Comparison of ENCODE assay signal across 24 mouse cellular contexts in genomic region chr2:63866524-63866923, GRCm38 (mm10).
DNase-seq lines count a peak whose midpoint lies in the region; ATAC-seq and TF ChIP-seq lines count a peak whose summit lies in the region.
"Had no signal": no experiment of that assay in that cellular context is flagged by ENCODE, and none has a peak within 500 bp of the region (broad histone marks: within the 10 kb centered on the region; RNA-seq: fewer than 3 reads in every experiment).

No protein-coding gene starts in this region.

- H3K27ac ChIP-seq in hindbrain, embryonic 16.5 days (ENCODE audit: low read depth, low read length), result no peak overlapping the region
- H3K27ac ChIP-seq in hindbrain, postnatal 0 days, result no peak overlapping the region
- H3K27ac ChIP-seq: gastrocnemius, adult 2 months; heart, embryonic 15.5 days; hindbrain, embryonic 10.5 days; hindbrain, embryonic 13.5 days had no signal

- H3K27me3 ChIP-seq in hindbrain, embryonic 16.5 days (replicated peaks; ENCODE audit: control insufficient read depth, insufficient read depth, low read length), result no peaks in the 10 kb centered on the region
- H3K27me3 ChIP-seq in hindbrain, postnatal 0 days (ENCODE audit: insufficient read depth, low read length), result no peaks in the 10 kb centered on the region
- H3K27me3 ChIP-seq: heart, embryonic 12.5 days; heart, embryonic 15.5 days; hindbrain, embryonic 13.5 days had no signal

- no peak overlapping the region for H3K9ac ChIP-seq in hindbrain, embryonic 16.5 days (ENCODE audit: low read depth, low read length)
- H3K9ac ChIP-seq in hindbrain, postnatal 0 days (replicated peaks; ENCODE audit: low read length), result no peak overlapping the region
- H3K9ac ChIP-seq: forebrain, postnatal 0 days; heart, embryonic 12.5 days; heart, embryonic 15.5 days; hindbrain, embryonic 13.5 days had no signal

- TF ChIP-seq CTCF in hindbrain, postnatal 0 days (IDR thresholded peaks at IDR 0.05; ENCODE audit: low read depth), result no peak

- DNase-seq in cerebellum, postnatal 14 days, result peak; percentile 14 to 46
- DNase-seq in cerebellum, adult 18-20 months, result no peak
- DNase-seq in hindbrain, postnatal 0 days (ENCODE audit: low spot score), result no peak
- peak; percentile 7 for DNase-seq in brain, adult 2 months (ENCODE audit: low read depth, low spot score)
- DNase-seq in fibroblast of lung, adult 2 months (ENCODE audit: low read depth), result peak; percentile 5
- no peak for DNase-seq in urinary bladder, postnatal 14 days (ENCODE audit: low spot score)
- DNase-seq: adrenal gland, adult 2 months; adrenal gland, postnatal 14 days; cerebellum, adult 9-11 months; forebrain, postnatal 0 days; gastrocnemius, adult 2 months; gastrocnemius, postnatal 14 days; heart, adult 18-20 months; heart, postnatal 10 days; heart, postnatal 36 days; kidney, adult 2 months had no signal

- peak; percentile 30; the same call in 1 of the 2 replicates for ATAC-seq in hindbrain, embryonic 16.5 days
- no peak for ATAC-seq in hindbrain, postnatal 0 days
- ATAC-seq: CD4-positive, CD25-positive, alpha-beta regulatory T cell, adult 4 months; forebrain, embryonic 14.5 days; forebrain, postnatal 0 days; intestine, postnatal 0 days had no signal

- H3K4me3 ChIP-seq in hindbrain, embryonic 16.5 days (ENCODE audit: low read length), result no peak overlapping the region
- no peak overlapping the region for H3K4me3 ChIP-seq in hindbrain, postnatal 0 days (ENCODE audit: low read length)
- H3K4me3 ChIP-seq: gastrocnemius, adult 2 months; heart, embryonic 12.5 days; heart, embryonic 15.5 days; hindbrain, embryonic 10.5 days; hindbrain, embryonic 13.5 days had no signal

- no peaks in the 10 kb centered on the region for H3K9me3 ChIP-seq in hindbrain, embryonic 16.5 days (ENCODE audit: control insufficient read depth, low read length)
- H3K9me3 ChIP-seq in hindbrain, postnatal 0 days (ENCODE audit: low read length), result no peaks in the 10 kb centered on the region
- H3K9me3 ChIP-seq: heart, embryonic 12.5 days; heart, embryonic 15.5 days; hindbrain, embryonic 10.5 days; hindbrain, embryonic 13.5 days had no signal

- H3K36me3 ChIP-seq in hindbrain, embryonic 16.5 days (ENCODE audit: control insufficient read depth, insufficient read depth, low read length), result no peaks in the 10 kb centered on the region
- no peaks in the 10 kb centered on the region for H3K36me3 ChIP-seq in hindbrain, postnatal 0 days (ENCODE audit: insufficient read depth, low read length)
- H3K36me3 ChIP-seq: heart, embryonic 12.5 days; heart, embryonic 15.5 days; hindbrain, embryonic 10.5 days; hindbrain, embryonic 13.5 days had no signal

- H3K4me1 ChIP-seq in hindbrain, embryonic 16.5 days (ENCODE audit: control insufficient read depth, insufficient read depth, low read depth, low read length), result no peaks in the 10 kb centered on the region; the same call in 1 of the 2 replicates
- no peaks in the 10 kb centered on the region for H3K4me1 ChIP-seq in hindbrain, postnatal 0 days (ENCODE audit: insufficient read depth, low read length)
- H3K4me1 ChIP-seq: heart, embryonic 12.5 days; heart, embryonic 15.5 days; hindbrain, embryonic 10.5 days had no signal

- no peak overlapping the region for H3K4me2 ChIP-seq in hindbrain, embryonic 16.5 days (ENCODE audit: low read length)
- no peak overlapping the region for H3K4me2 ChIP-seq in hindbrain, postnatal 0 days (ENCODE audit: low read depth, low read length)
- H3K4me2 ChIP-seq: heart, embryonic 12.5 days; heart, embryonic 15.5 days; hindbrain, embryonic 13.5 days had no signal

- WGBS in hindbrain, embryonic 16.5 days, result 50% methylated on average over 8 of the region's 8 CpGs
- 50% methylated on average over 8 of the region's 8 CpGs for WGBS in hindbrain, postnatal 0 days

Comparison
In these comparisons a context has a peak if more than half of its experiments do, and no peak if none do; other contexts are left out.
1. DNase-seq: peak in cerebellum, postnatal 14 days (2 of 2), brain, adult 2 months (single experiment) and fibroblast of lung, adult 2 months (single experiment); none in cerebellum, adult 18-20 months (0 of 2), hindbrain, postnatal 0 days (single experiment) and urinary bladder, postnatal 14 days (single experiment).